Mouse (Mus musculus) liver, postnatal 0 days (tissue): ENCODE data around the gene Pidd1. TPM values are rescaled to one million over a fixed set of nuclear protein-coding genes. Genes with fewer than 3 reads are reported as not detected.

Source experiments
- ATAC-seq: fragments of 200-750 bp; cut with Nextera tagmentation; 2 replicates; pipeline ENCODE4 v1.8.0; 2017; ENCODE audit warnings: mild to moderate bottlenecking, moderate library complexity
- DNase-seq: peaks from one replicate; pipeline ENCODE4 v3.0.0-alpha.2; 2016
- H3K27ac ChIP-seq: fragments of 300-500 bp; sonication (generic); 2 replicates; pipeline ENCODE4 v1.5.1; 2014; ENCODE audit warnings: antibody characterized with exemption, moderate library complexity, mild to moderate bottlenecking, low read depth
- H3K27me3 ChIP-seq: fragments of 300-500 bp; sonication (generic); 2 replicates; pipeline ENCODE4 v1.6.1; 2014; ENCODE audit warnings: low read length, control low read depth, mixed read lengths; ENCODE audit not compliant: insufficient read depth
- H3K36me3 ChIP-seq: fragments of 300-500 bp; sonication (generic); replicated peaks from 2 replicates; pipeline ENCODE4 v1.6.1; 2014; ENCODE audit warnings: mild to moderate bottlenecking, control low read depth, low read length, moderate library complexity, mixed read lengths; ENCODE audit not compliant: insufficient read depth
- H3K4me1 ChIP-seq: fragments of 300-500 bp; sonication (generic); 2 replicates; pipeline ENCODE4 v1.6.1; 2014; ENCODE audit warnings: antibody characterized with exemption, mild to moderate bottlenecking, control low read depth; ENCODE audit not compliant: insufficient read depth
- H3K4me2 ChIP-seq: fragments of 300-500 bp; sonication (generic); 2 replicates; pipeline ENCODE4 v1.6.1; 2014; ENCODE audit warnings: low read depth, mild to moderate bottlenecking, low read length, moderate library complexity, mixed read lengths
- H3K4me3 ChIP-seq: fragments of 300-500 bp; sonication (generic); 2 replicates; pipeline ENCODE4 v1.5.1; 2014; ENCODE audit warnings: low read depth, low read length
- H3K9ac ChIP-seq: fragments of 300-500 bp; sonication (generic); replicated peaks from 2 replicates; pipeline ENCODE4 v1.6.1; 2014; ENCODE audit warnings: mild to moderate bottlenecking, moderate library complexity
- H3K9me3 ChIP-seq: fragments of 300-500 bp; sonication (generic); 2 replicates; pipeline ENCODE4 v1.6.1; 2016; ENCODE audit warnings: mild to moderate bottlenecking, control low read depth, low read length, mixed read lengths
- CTCF ChIP-seq: sonication (generic); IDR thresholded peaks from 2 replicates; pipeline ENCODE4 v1.5.1; 2016; ENCODE audit warnings: antibody characterized with exemption, low read depth
- EP300 ChIP-seq: IDR thresholded peaks from 2 replicates; pipeline ENCODE4 v1.6.1; 2016; ENCODE audit warnings: antibody characterized with exemption, low read depth, mild to moderate bottlenecking
- WGBS: fragments of 180-500 bp; shearing (Covaris S2); extraction: QIAGEN DNeasy Blood & Tissue Kit; methylation state at CpG from one replicate; pipeline ENCODE4 v1.1.7; 2014; ENCODE audit not compliant: insufficient replicate concordance; 5-methylcytosine and 5-hydroxymethylcytosine counted together
- polyA plus RNA-seq: library from polyadenylated mRNA; unstranded; fragments of >200 nt; fragmentation: Nextera tagmentation; extraction: Ambion mirVana; gene quantifications from 2 replicates; pipeline ENCODE4 v1.2.1, GENCODE M21; 2015

Pidd1 gene
- polyA plus RNA-seq, 1 experiment from 2014 or later, result 4.3 TPM

GRCm38 (mm10) chr7:141475011-141475804, 31.4 kb upstream of the Pidd1 start, which contains the start of the genes Polr2l and Tspan4:
Polr2l (minus strand) TSS chr7:141475132.
Tspan4 (plus strand) TSS chr7:141475240.
- H3K4me2 ChIP-seq, result peak within 1 kb of the TSS; percentile 92
- DNase-seq (peak; percentile 90), ATAC-seq (peak; percentile 75)
- peak within 1 kb of the TSS; percentile 80 for H3K9ac ChIP-seq
- peaks cover 40% of the 10 kb centered on the region for H3K4me1 ChIP-seq
- H3K27me3 ChIP-seq, result no peaks in the 10 kb centered on the region
- no peaks in the 10 kb centered on the region for H3K9me3 ChIP-seq
- peak within 1 kb of the TSS; percentile 96 for H3K27ac ChIP-seq
- peak; percentile 29; the same call in 1 of the 2 replicates for TF ChIP-seq CTCF
- peak; percentile 59; the same call in 1 of the 2 replicates for TF ChIP-seq EP300
- peaks cover 14% of the 10 kb centered on the region for H3K36me3 ChIP-seq
- WGBS, result under 1% methylated on average over 59 of the region's 87 CpGs
- H3K4me3 ChIP-seq, result peak within 1 kb of the TSS; percentile 81

- no peak for ATAC-seq
- WGBS, result 4% methylated on average over 5 of the region's 5 CpGs
- TF ChIP-seq EP300, result no peak
- TF ChIP-seq CTCF, result no peak
Observed at GRCm38 (mm10) chr7:141474160-141474559, 30.3 kb upstream of the Pidd1 start.

DNA sequence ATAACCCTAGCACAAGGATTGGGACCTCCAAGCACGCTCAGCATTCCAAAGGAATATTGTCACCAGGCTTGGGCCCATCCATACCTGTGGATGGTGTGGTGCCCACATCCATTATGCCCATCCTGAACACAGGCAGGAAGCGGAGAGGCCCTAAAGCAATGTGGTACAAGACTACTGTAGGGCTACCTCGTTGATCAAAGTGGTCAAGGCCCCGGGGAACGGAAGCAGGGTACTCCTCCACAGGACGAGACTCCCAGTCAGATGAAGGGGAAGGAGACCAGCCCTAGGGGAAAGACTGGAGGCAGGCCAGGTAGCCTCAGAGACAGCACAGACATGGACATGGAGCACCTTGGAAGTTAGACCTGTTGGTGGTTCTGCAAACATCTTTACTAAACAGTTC, 28.9 kb upstream of the Pidd1 start:
- WGBS, result 77% methylated on average over 6 of the region's 6 CpGs
- no peak for TF ChIP-seq CTCF
- no peak for ATAC-seq
- Histone ChIP-seq H3K9ac (no peak overlapping the region), H3K4me2 (no peak overlapping the region), H3K4me1 (peaks cover 50% of the 10 kb centered on the region), H3K27ac (no peak overlapping the region), H3K4me3 (no peak overlapping the region), H3K36me3 (peaks cover 23% of the 10 kb centered on the region), H3K27me3 (no peaks in the 10 kb centered on the region), H3K9me3 (no peaks in the 10 kb centered on the region)
- no peak for DNase-seq

More at GRCm38 (mm10) chr7:141474160-141474559, 30.3 kb upstream of the Pidd1 start:
- Histone ChIP-seq H3K9ac (peak overlapping the region; percentile 80), H3K4me1 (peaks cover 45% of the 10 kb centered on the region), H3K4me2 (peak overlapping the region; percentile 92), H3K4me3 (peak overlapping the region; percentile 81), H3K9me3 (no peaks in the 10 kb centered on the region), H3K27me3 (no peaks in the 10 kb centered on the region), H3K27ac (no peak overlapping the region), H3K36me3 (peaks cover 23% of the 10 kb centered on the region)
- no peak for DNase-seq

GRCm38 (mm10) chr7:141472226-141472625, 28.4 kb upstream of the Pidd1 start:
- no peak for ATAC-seq
- H3K36me3 ChIP-seq, result peaks cover 23% of the 10 kb centered on the region
- H3K4me2 ChIP-seq, result no peak overlapping the region
- no peak overlapping the region for H3K4me3 ChIP-seq
- DNase-seq, result no peak
- no peaks in the 10 kb centered on the region for H3K9me3 ChIP-seq
- H3K4me1 ChIP-seq, result peaks cover 48% of the 10 kb centered on the region
- no peak overlapping the region for H3K27ac ChIP-seq
- WGBS, result 78% methylated on average over 6 of the region's 6 CpGs
- H3K9ac ChIP-seq, result no peak overlapping the region
- no peaks in the 10 kb centered on the region for H3K27me3 ChIP-seq
- TF ChIP-seq EP300, result no peak
- TF ChIP-seq CTCF, result no peak

DNA sequence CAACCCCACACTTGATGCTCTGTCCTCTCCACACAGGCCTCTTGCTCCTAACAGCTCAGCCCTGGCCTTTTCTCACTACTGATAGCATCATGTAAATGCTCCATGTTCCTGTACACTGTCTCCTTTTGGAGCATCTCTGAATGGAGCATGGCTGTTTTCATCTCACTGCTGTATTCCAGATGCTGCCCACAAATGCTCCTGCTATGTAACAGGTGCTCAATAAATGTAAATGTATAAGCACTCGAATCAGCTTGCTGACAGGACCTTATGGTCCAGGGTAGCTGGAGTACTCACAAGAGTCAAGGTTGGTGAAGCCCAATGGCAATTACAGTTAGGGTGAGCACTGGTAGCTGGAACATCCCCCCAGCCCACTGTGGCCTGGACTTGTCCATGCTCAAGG, 27.4 kb upstream of the Pidd1 start:
- no peaks in the 10 kb centered on the region for H3K27me3 ChIP-seq
- 92% methylated on average over 1 of the region's 1 CpGs for WGBS
- ATAC-seq, result no peak
- TF ChIP-seq EP300, result no peak
- no peak for TF ChIP-seq CTCF
- DNase-seq, result no peak
- H3K9me3 ChIP-seq, result no peaks in the 10 kb centered on the region
- no peak overlapping the region for H3K4me3 ChIP-seq
- peaks cover 23% of the 10 kb centered on the region for H3K36me3 ChIP-seq
- H3K4me2 ChIP-seq, result no peak overlapping the region
- peaks cover 46% of the 10 kb centered on the region for H3K4me1 ChIP-seq
- H3K9ac ChIP-seq, result no peak overlapping the region
- H3K27ac ChIP-seq, result no peak overlapping the region

DNA sequence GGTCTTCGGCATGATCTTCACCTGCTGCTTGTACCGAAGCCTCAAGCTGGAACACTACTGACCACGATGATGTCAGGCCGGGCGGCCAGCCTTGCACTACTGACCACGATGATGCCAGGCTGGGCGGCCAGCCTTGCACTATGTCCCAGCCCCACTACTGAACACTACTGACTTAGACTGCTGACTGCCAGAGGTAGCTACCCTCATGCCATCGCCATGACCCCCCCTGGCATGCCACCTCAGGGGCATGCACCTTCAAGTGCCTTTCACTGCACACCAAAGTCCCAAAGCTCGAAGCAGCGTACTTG, 26.8 kb upstream of the Pidd1 start:
- no peak overlapping the region for H3K9ac ChIP-seq
- 88% methylated on average over 10 of the region's 10 CpGs for WGBS
- H3K9me3 ChIP-seq, result no peaks in the 10 kb centered on the region
- H3K36me3 ChIP-seq, result peaks cover 23% of the 10 kb centered on the region
- TF ChIP-seq CTCF, result no peak
- no peak for TF ChIP-seq EP300
- ATAC-seq (no peak), DNase-seq (no peak)
- no peak overlapping the region for H3K4me2 ChIP-seq
- no peak overlapping the region for H3K27ac ChIP-seq
- no peaks in the 10 kb centered on the region; the same call in 1 of the 2 replicates for H3K27me3 ChIP-seq
- peaks cover 40% of the 10 kb centered on the region for H3K4me1 ChIP-seq
- no peak overlapping the region for H3K4me3 ChIP-seq
